Mouse (Mus musculus) spleen, adult 2 months (tissue): Measurements from ENCODE around the gene Cercam. TPM values are rescaled to one million over a fixed set of nuclear protein-coding genes. Genes with fewer than 3 reads are reported as not detected.
A peak's percentile ranks its signal among the peaks of the same experiment; 100 is the strongest.

Source experiments
- DNase-seq, 2 experiments: peaks; one replicate each; pipeline versions ENCODE4 v3.0.0 to v3.0.0-alpha.2; 2012 to 2021; ENCODE audit warnings: low spot score in 2 of 2, low read depth in 1 of 2
- H3K27ac ChIP-seq: fragments of 200-500 bp; 2 replicates; pipeline ENCODE4 v1.5.1; 2012; ENCODE audit warnings: low read length, inconsistent platforms; ENCODE audit not compliant: insufficient read depth
- H3K27me3 ChIP-seq: fragments of 200-500 bp; 2 replicates; pipeline ENCODE4 v1.6.1; 2012; ENCODE audit warnings: mild to moderate bottlenecking, moderate library complexity, low read length, inconsistent platforms; ENCODE audit not compliant: control insufficient read depth, insufficient read depth
- H3K36me3 ChIP-seq: fragments of 200-500 bp; 2 replicates; pipeline ENCODE4 v1.6.1; 2012; ENCODE audit warnings: mild to moderate bottlenecking, low read length, inconsistent platforms; ENCODE audit not compliant: control insufficient read depth, insufficient read depth
- H3K4me1 ChIP-seq: fragments of 200-500 bp; 2 replicates; pipeline ENCODE4 v1.6.1; 2011; ENCODE audit warnings: inconsistent platforms; ENCODE audit not compliant: control insufficient read depth, insufficient read depth, insufficient read length
- H3K4me3 ChIP-seq: fragments of 200-500 bp; 2 replicates; pipeline ENCODE4 v1.5.1; 2011; ENCODE audit warnings: mild to moderate bottlenecking, inconsistent platforms; ENCODE audit not compliant: insufficient read depth, insufficient read length; ENCODE audit errors: extremely low read depth
- CTCF ChIP-seq: fragments of 200-500 bp; IDR thresholded peaks from 2 replicates; pipeline ENCODE4 v1.5.1; 2011; ENCODE audit warnings: mild to moderate bottlenecking, inconsistent platforms; ENCODE audit not compliant: insufficient read depth, insufficient read length, insufficient replicate concordance; ENCODE audit errors: extremely low read depth
- POLR2A ChIP-seq: fragments of 200-500 bp; IDR thresholded peaks from 2 replicates; pipeline ENCODE4 v1.6.1; 2011; ENCODE audit warnings: low read depth, low read length, inconsistent platforms
- WGBS: fragments of 180-500 bp; shearing (Covaris S2); methylation state at CpG from one replicate; pipeline ENCODE4 v1.1.7; 2018; 5-methylcytosine and 5-hydroxymethylcytosine counted together
- polyA plus RNA-seq: library from polyadenylated mRNA; depleted of rRNA; stranded (reverse); fragments of >200 nt; gene quantifications from 2 replicates; pipeline ENCODE4 v1.2.3, GENCODE M21; 2012

The Cercam gene
- polyA plus RNA-seq, 1 experiment, result 8.4 TPM

DNA sequence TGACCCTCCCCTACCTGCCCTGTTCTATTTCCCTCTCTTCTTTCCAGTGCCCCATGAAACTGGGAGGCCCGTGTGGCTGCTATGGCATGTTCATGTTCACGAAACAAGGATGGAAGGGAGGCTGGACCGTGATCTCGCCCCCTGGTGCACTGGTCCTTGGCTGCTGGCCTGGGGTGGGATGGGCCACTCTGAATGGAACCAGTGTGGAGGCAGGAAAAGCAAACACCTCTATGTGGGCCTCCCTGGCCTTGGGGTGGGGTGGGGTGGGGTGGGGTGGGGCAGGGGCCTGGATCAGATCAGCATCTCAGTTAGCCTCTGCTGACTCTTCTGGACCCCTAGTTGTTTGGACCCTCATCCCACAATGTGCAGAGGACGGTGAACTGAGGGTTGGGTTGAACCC is 15.2 kb upstream of the Cercam start:
- no peaks in the 10 kb centered on the region for H3K27me3 ChIP-seq
- 83% methylated on average over 5 of the region's 5 CpGs for WGBS
- no peak overlapping the region for H3K4me3 ChIP-seq
- DNase-seq, result no peak
- no peak for TF ChIP-seq POLR2A
- no peak for TF ChIP-seq CTCF
- H3K4me1 ChIP-seq, result no peaks in the 10 kb centered on the region
- H3K36me3 ChIP-seq, result no peaks in the 10 kb centered on the region
- H3K27ac ChIP-seq, result no peak overlapping the region

DNA sequence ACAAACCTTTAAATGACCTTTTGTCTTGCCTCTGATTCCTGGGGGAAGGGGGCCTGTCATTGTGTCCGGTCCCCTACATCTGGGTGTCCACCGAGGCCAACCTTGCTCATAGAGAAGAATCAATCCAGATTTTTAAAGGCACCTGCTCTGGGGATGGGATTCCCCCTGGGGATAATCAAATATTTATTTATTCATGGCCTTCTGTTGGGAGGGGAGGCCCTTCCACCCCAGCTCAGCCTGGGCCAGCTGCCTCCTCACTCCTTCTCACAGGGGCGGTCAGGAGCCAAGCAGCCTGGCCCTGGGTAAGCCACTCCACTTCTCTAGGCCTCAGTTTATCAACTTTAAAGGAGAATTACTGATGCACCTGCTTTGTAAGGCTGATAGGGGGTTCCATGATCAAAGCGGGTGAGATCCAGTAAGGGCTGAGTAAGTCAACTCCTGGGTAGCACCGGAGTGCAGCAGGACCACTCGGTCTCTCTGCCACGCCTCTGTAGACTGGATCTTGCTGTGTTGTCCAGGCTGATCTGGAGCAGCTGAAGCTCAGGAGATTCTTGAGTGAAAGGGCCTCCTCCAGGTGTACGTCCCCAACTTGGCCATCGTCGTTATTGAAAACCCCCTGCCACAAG is 13.3 kb upstream of the Cercam start:
- Histone ChIP-seq H3K4me1 (no peaks in the 10 kb centered on the region), H3K4me3 (no peak overlapping the region), H3K27ac (no peak overlapping the region), H3K27me3 (no peaks in the 10 kb centered on the region), H3K36me3 (no peaks in the 10 kb centered on the region)
- 81% methylated on average over 10 of the region's 10 CpGs for WGBS
- DNase-seq, result no peak
- TF ChIP-seq CTCF, result no peak
- TF ChIP-seq POLR2A, result no peak

DNA sequence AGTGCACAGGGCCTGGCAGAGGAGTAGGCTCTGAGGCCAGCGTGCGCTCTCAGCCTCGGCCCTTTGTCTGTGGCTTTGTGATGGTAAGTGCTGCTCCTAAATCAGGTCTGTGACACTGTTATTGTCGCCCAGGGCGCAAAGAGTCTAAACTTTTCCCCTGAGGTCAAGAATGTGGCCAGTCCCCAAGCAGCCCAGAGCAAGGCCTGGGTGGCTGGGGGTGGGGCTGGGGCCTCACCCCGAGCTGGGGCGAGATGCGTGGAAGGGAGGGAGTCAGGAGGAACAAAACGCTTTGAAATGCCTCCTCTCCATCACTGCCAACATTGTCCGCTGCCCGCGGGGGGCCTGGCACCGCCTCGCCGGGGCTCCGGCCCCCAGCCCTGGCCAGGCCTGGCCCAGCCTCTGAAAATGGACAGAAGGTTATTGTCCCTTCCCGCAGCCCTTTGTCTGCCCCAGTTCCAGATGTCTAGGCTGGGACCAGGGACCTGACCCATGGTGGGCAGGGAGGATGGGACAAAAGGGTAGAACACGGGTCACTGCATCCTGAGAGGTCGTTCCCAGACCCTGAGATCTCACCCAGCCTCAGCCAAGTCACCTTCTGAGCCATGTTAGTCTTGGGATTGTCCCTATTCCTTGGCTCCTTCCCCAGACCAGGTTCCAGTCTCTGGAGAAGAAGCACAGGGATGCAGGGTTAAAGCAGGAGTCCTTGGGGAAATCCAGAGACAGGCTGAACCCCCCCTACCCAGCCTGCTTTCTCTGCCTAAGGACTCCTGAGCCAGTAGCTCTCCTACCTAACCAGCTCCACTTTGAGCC is 12.3 kb upstream of the Cercam start:
- no peaks in the 10 kb centered on the region for H3K4me1 ChIP-seq
- H3K27ac ChIP-seq, result no peak overlapping the region
- no peaks in the 10 kb centered on the region for H3K27me3 ChIP-seq
- TF ChIP-seq POLR2A (no peak), CTCF (no peak)
- DNase-seq, result no peak
- 55% methylated on average over 19 of the region's 19 CpGs for WGBS
- H3K4me3 ChIP-seq, result no peak overlapping the region
- H3K36me3 ChIP-seq, result no peaks in the 10 kb centered on the region

DNA sequence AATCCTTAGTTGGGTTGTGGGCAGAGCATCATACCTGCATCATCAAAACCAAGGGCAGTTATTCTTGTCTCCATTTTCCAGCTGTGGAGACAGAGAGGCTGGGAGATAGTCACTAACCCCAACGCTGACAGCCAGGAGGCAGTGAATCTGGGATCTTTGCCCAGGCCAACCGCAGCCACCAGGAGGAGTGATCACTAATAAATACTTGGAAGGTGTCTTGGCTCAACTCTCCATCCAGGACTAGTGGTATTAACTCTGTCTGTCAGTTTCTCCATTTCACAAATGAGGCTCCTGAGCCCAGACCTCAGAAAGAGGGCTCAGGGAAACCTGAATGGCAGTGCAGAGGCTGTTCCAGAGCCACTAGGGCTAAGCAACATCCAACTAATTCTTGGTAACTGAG is 11.6 kb upstream of the Cercam start:
- Histone ChIP-seq H3K27ac (no peak overlapping the region), H3K4me3 (no peak overlapping the region), H3K27me3 (no peaks in the 10 kb centered on the region), H3K36me3 (no peaks in the 10 kb centered on the region), H3K4me1 (no peaks in the 10 kb centered on the region)
- TF ChIP-seq POLR2A (no peak), CTCF (no peak)
- WGBS, result 48% methylated on average over 2 of the region's 2 CpGs
- no peak for DNase-seq

DNA sequence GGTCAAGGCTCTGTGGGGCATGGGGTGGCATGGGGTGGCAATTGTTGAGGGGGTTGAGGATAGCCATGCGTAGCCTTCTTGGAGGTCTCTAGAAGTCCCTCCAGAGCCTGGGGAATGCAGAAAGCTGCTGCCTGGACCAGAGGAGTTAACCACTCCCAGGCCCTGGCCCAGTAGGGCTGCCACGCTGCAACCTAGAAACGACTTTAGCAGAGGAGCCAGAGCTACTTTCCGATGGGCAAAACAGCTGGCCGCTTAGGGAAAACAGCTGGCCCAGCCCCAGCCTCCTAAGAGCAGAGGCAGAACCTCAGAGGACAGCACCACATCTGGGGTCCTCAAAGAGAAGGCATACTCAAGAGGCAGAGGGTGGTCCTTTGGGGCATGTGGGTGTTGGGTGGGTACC is 11.0 kb upstream of the Cercam start:
- WGBS, result 78% methylated on average over 5 of the region's 5 CpGs
- DNase-seq, result no peak
- TF ChIP-seq POLR2A (no peak), CTCF (no peak)

DNA sequence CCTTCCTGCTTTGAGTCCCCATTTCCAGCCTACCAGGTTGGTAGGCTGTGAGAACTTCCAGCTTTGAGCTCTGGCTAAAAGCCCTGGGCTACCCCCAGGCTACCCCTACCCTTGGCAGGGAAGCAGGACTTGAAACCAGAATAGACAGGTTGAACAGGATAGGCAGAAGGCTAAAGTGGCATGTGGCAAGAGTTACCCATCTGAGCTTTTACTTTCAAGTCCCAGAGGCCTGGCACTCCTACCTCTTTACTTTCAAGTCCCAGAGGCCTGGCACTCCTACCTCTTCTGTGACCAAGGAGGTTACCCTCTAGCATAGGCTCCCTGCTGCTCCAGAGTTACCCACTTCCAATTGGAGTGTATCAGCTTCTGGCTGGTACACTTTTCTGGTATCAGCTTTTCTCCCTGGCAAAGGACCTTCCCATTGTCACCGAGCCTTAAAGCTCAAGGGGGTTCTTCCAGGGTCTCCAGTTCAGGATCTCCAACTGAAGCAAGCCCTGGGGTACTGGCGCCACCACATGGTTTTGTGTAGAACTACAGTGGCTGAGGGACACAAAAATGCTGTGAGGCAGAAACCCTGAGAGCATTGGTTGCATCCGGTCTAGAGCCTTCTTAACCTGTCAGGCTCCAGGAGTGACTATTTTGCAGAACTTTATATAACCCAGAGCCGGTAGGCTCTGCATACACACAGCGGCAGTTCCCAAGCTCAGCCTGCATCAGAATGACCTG is 10.1 kb upstream of the Cercam start:
- peak in 1 of 2 experiments; percentile 10 for DNase-seq
- Histone ChIP-seq H3K27ac (no peak overlapping the region), H3K4me1 (no peaks in the 10 kb centered on the region), H3K4me3 (no peak overlapping the region), H3K36me3 (no peaks in the 10 kb centered on the region), H3K27me3 (no peaks in the 10 kb centered on the region)
- 4% methylated on average over 5 of the region's 5 CpGs for WGBS
- TF ChIP-seq CTCF, result peak; percentile 29; the same call in 1 of the 2 replicates
- TF ChIP-seq POLR2A, result no peak

More for the DNA sequence above, 11.0 kb upstream of the Cercam start:
- Histone ChIP-seq H3K36me3 (no peaks in the 10 kb centered on the region), H3K4me1 (no peaks in the 10 kb centered on the region), H3K27ac (no peak overlapping the region), H3K27me3 (no peaks in the 10 kb centered on the region), H3K4me3 (no peak overlapping the region)
